Mouse (Mus musculus): ENCODE data around the gene Haus6. TPM values are rescaled to one million over a fixed set of nuclear protein-coding genes. Genes with fewer than 3 reads are reported as not detected.

Gene Haus6
- polyA plus RNA-seq, 1 experiment from 2014 or later, result 27.7 TPM

DNA sequence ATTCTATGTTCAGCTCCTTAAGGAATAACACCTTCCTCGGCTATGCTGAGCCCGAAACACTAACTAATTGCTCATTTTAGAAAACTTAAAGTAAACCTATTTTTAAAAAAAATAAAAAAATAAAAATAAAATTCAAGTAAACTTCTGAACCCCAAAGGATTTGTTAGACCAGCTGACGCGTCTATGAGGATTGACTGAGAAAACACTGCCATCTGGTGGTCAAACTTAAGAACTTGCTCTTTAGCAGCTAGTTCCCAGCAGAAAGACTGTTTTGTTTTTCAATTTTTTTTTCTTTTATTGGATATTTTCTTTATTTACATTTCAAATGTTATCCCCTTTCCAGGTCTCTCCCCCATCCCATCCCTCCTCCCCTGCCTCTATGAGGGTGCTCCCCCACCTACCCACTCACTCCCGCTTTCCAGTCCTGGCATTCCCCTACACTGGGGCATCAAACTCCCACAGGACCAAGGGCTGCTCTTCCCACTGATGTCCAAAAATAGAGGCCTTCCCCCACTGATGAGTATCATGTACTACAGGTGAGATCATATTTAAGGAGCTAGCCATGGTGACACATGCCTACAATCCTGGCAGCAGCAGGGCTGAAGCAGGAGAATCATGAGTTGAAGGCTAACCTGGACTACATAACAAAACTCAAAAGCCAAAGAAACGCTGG lies 56.7 kb downstream of the Haus6 start:
- WGBS, result 25% methylated on average over 6 of the region's 6 CpGs
- ATAC-seq (ENCODE audit: low FRiP score, low TSS enrichment), result peak; percentile 64; the same call in 1 of the 2 replicates

DNA sequence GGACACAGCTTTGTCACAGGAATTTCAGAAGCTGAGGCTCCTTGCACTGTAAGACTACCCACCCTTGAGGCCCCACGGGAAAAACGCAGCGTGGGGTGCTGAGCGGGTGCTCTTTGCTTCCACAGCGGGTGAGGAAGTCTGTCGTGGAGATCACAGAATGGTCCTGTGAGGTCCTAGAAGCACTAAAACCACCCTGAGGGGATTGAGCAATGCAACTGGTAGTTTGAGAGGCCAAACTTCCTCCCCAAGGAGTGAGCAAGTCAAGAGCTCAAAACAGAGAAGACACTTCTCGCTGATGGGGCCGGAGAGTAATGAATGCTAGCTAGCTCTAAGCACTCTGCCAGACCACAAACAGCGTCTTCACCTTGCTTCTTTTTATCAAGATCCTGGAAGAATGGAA lies 63.5 kb downstream of the Haus6 start:
- no peak overlapping the region for H3K4me2 ChIP-seq (replicated peaks; ENCODE audit: low read depth, low read length)
- no peaks in the 10 kb centered on the region for H3K36me3 ChIP-seq (ENCODE audit: control insufficient read depth, insufficient read depth, low read length)
- ATAC-seq (ENCODE audit: low FRiP score, low TSS enrichment), result no peak
- H3K4me1 ChIP-seq (ENCODE audit: control insufficient read depth, insufficient read depth, low read length), result no peaks in the 10 kb centered on the region
- no peak overlapping the region for H3K9ac ChIP-seq (ENCODE audit: low read depth, low read length)
- no peak overlapping the region for H3K4me3 ChIP-seq (ENCODE audit: low read length)
- 85% methylated on average over 9 of the region's 9 CpGs for WGBS
- no peaks in the 10 kb centered on the region for H3K9me3 ChIP-seq (ENCODE audit: control insufficient read depth, low read length)
- H3K27ac ChIP-seq (ENCODE audit: low read depth, low read length), result no peak overlapping the region
- no peaks in the 10 kb centered on the region for H3K27me3 ChIP-seq (ENCODE audit: control insufficient read depth, insufficient read depth, low read length)

More for the DNA sequence above, 56.7 kb downstream of the Haus6 start:
- H3K27ac ChIP-seq (ENCODE audit: low read depth, low read length), result no peak overlapping the region
- no peaks in the 10 kb centered on the region for H3K27me3 ChIP-seq (ENCODE audit: control insufficient read depth, insufficient read depth, low read length)
- H3K36me3 ChIP-seq (ENCODE audit: control insufficient read depth, insufficient read depth, low read length), result no peaks in the 10 kb centered on the region
- no peaks in the 10 kb centered on the region for H3K9me3 ChIP-seq (ENCODE audit: control insufficient read depth, low read length)
- no peak overlapping the region for H3K4me2 ChIP-seq (replicated peaks; ENCODE audit: low read depth, low read length)
- no peak overlapping the region for H3K4me3 ChIP-seq (ENCODE audit: low read length)
- H3K4me1 ChIP-seq (ENCODE audit: control insufficient read depth, insufficient read depth, low read length), result no peaks in the 10 kb centered on the region
- no peak overlapping the region for H3K9ac ChIP-seq (ENCODE audit: low read depth, low read length)

DNA sequence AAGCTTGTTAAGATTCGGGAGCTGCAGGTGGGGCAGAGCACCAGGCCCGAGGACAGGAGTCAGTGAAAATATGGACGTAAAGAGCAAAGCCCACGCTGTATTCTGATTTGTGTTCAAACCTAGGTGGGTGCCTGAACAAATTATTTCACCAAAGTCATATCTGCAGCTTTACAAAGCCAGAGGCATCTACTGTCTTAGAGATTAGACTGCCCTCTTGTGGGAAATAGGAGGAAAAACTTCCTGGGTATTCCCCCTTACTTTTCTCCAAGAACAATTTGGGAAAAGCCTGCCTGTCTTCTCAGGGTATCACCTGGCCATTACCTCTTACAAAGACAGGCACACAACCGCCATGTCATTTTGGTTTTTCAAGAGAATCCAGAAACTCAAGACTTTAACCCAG lies 66.2 kb downstream of the Haus6 start:
- Histone ChIP-seq H3K4me3 (ENCODE audit: low read length) (no peak overlapping the region), H3K36me3 (ENCODE audit: control insufficient read depth, insufficient read depth, low read length) (no peaks in the 10 kb centered on the region), H3K9ac (ENCODE audit: low read depth, low read length) (no peak overlapping the region), H3K27me3 (ENCODE audit: control insufficient read depth, insufficient read depth, low read length) (no peaks in the 10 kb centered on the region), H3K4me1 (ENCODE audit: control insufficient read depth, insufficient read depth, low read length) (no peaks in the 10 kb centered on the region), H3K9me3 (ENCODE audit: control insufficient read depth, low read length) (no peaks in the 10 kb centered on the region), H3K27ac (ENCODE audit: low read depth, low read length) (no peak overlapping the region), H3K4me2 (replicated peaks; ENCODE audit: low read depth, low read length) (no peak overlapping the region)
- 56% methylated on average over 5 of the region's 5 CpGs for WGBS
- no peak for ATAC-seq (ENCODE audit: low FRiP score, low TSS enrichment)

DNA sequence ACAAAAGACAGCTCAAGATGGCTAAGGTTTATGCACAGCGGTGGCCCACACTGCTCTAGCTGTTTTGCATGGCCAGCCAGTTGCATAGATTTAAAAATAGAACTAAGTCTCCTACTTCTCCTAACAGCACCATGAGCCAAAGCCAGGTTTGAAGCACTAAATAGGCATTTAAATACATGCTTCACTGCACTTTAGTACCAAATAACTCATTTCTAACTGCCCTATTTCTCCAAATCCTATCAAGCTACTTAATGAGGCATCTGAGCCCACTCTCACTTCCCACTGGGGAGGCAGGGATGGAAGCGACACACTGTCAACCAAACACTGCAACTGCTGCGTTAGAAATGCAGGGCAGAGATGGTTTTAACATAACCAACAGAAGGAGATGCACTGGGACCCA lies 67.9 kb downstream of the Haus6 start:
- Histone ChIP-seq H3K9ac (ENCODE audit: low read depth, low read length) (no peak overlapping the region), H3K27me3 (ENCODE audit: control insufficient read depth, insufficient read depth, low read length) (no peaks in the 10 kb centered on the region), H3K4me1 (ENCODE audit: control insufficient read depth, insufficient read depth, low read length) (no peaks in the 10 kb centered on the region), H3K4me2 (replicated peaks; ENCODE audit: low read depth, low read length) (no peak overlapping the region), H3K9me3 (ENCODE audit: control insufficient read depth, low read length) (no peaks in the 10 kb centered on the region), H3K4me3 (ENCODE audit: low read length) (no peak overlapping the region), H3K27ac (ENCODE audit: low read depth, low read length) (no peak overlapping the region), H3K36me3 (ENCODE audit: control insufficient read depth, insufficient read depth, low read length) (no peaks in the 10 kb centered on the region)
- ATAC-seq (ENCODE audit: low FRiP score, low TSS enrichment), result peak; percentile 59
- WGBS, result 33% methylated on average over 3 of the region's 3 CpGs

DNA sequence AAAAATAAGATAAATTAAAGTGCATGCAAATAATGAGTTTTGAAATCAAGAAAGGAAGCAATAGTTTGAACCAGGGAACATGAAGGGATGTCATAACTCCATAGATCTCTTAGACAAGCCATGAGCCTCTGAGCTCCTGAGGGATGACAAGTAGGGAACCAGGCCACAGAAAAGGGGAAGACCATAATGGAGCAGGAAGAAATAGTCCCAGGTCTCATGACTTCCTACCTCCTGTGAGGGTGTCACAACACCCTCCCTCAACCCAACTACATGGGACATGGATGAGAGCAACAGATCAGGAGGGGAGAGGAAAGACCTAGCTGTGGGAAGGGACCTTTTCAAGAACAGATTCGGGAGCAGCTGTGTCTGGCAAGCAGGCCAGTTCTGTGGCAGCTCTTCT lies 70.3 kb downstream of the Haus6 start:
- no peaks in the 10 kb centered on the region for H3K36me3 ChIP-seq (ENCODE audit: control insufficient read depth, insufficient read depth, low read length)
- 73% methylated on average over 1 of the region's 1 CpGs for WGBS
- H3K4me1 ChIP-seq (ENCODE audit: control insufficient read depth, insufficient read depth, low read length), result no peaks in the 10 kb centered on the region
- H3K9me3 ChIP-seq (ENCODE audit: control insufficient read depth, low read length), result no peaks in the 10 kb centered on the region
- ATAC-seq (ENCODE audit: low FRiP score, low TSS enrichment), result no peak
- no peak overlapping the region for H3K27ac ChIP-seq (ENCODE audit: low read depth, low read length)
- no peaks in the 10 kb centered on the region for H3K27me3 ChIP-seq (ENCODE audit: control insufficient read depth, insufficient read depth, low read length)
- H3K4me3 ChIP-seq (ENCODE audit: low read length), result no peak overlapping the region
- H3K4me2 ChIP-seq (replicated peaks; ENCODE audit: low read depth, low read length), result no peak overlapping the region
- H3K9ac ChIP-seq (ENCODE audit: low read depth, low read length), result no peak overlapping the region

DNA sequence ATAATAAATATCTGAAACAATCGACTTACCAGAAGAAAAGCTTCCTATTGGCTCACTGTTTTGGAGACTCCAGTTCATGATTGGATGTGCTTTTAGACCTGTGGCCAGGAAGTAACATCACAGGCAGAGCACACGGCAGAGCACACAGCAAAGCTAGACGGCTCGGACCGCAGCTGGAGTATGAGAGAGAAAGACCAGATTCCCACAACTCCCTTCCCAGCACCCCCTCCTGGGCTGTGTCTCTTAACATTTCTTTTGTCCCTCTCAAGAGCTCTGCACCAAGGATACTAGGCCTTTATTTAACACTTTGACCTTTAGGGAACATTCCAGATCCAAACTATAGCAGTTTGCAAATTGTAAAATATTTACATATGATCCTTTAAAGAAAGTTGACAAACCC lies 72.9 kb downstream of the Haus6 start:
- ATAC-seq (ENCODE audit: low FRiP score, low TSS enrichment), result no peak
- H3K36me3 ChIP-seq (ENCODE audit: control insufficient read depth, insufficient read depth, low read length), result no peaks in the 10 kb centered on the region
- no peaks in the 10 kb centered on the region for H3K9me3 ChIP-seq (ENCODE audit: control insufficient read depth, low read length)
- H3K4me2 ChIP-seq (replicated peaks; ENCODE audit: low read depth, low read length), result no peak overlapping the region
- no peak overlapping the region for H3K27ac ChIP-seq (ENCODE audit: low read depth, low read length)
- peaks cover 3% of the 10 kb centered on the region; the same call in 1 of the 2 replicates for H3K4me1 ChIP-seq (ENCODE audit: control insufficient read depth, insufficient read depth, low read length)
- no peak overlapping the region for H3K9ac ChIP-seq (ENCODE audit: low read depth, low read length)
- no peaks in the 10 kb centered on the region for H3K27me3 ChIP-seq (ENCODE audit: control insufficient read depth, insufficient read depth, low read length)
- WGBS, result 95% methylated on average over 5 of the region's 5 CpGs
- no peak overlapping the region for H3K4me3 ChIP-seq (ENCODE audit: low read length)

DNA sequence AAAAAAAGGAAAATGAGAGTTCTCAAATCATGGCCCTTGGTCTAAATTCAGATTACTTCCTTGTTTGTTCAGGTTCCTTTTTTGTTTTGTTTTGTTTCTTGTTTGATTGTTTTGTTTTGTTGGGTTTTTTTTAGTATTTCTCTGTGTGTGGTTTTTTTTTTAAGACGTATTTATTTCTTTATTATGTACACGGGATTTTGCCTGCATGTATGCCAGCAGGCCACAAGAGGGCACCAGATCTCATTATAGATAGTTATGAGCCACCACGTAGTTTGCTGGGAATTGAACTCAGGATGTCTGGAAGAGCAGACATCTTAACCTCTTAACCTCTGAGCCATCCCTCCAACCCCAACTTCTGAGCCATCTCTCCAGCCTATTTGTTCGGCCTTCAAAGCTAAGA lies 73.9 kb downstream of the Haus6 start:
- Histone ChIP-seq H3K27me3 (ENCODE audit: control insufficient read depth, insufficient read depth, low read length) (no peaks in the 10 kb centered on the region), H3K4me2 (replicated peaks; ENCODE audit: low read depth, low read length) (no peak overlapping the region), H3K9me3 (ENCODE audit: control insufficient read depth, low read length) (no peaks in the 10 kb centered on the region), H3K36me3 (ENCODE audit: control insufficient read depth, insufficient read depth, low read length) (no peaks in the 10 kb centered on the region), H3K4me3 (ENCODE audit: low read length) (no peak overlapping the region), H3K9ac (ENCODE audit: low read depth, low read length) (no peak overlapping the region), H3K4me1 (ENCODE audit: control insufficient read depth, insufficient read depth, low read length) (peaks cover 6% of the 10 kb centered on the region; the same call in 1 of the 2 replicates), H3K27ac (ENCODE audit: low read depth, low read length) (no peak overlapping the region)
- 56% methylated on average over 4 of the region's 4 CpGs for WGBS
- ATAC-seq (ENCODE audit: low FRiP score, low TSS enrichment), result no peak

DNA sequence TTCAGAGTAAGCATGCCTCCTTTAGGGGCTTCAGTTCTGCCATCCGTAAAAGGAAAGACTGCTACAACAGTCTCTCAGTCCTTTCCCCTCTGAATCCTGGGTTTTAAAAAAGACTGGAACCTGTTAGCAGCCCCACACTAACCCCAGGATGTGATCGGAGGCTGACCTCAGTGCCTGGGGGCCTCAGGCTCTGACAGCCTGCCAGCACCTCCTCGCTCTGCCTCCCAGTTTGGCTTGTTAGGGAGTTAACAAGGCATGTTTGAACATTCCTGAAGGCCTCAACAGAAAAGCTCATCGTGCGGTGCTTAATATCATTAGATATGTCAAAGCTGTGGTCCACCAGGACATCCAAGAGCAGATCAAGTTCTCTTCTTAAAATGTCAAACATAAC lies 77.8 kb downstream of the Haus6 start:
- Histone ChIP-seq H3K27ac (ENCODE audit: low read depth, low read length) (no peak overlapping the region), H3K9ac (ENCODE audit: low read depth, low read length) (no peak overlapping the region), H3K4me1 (ENCODE audit: control insufficient read depth, insufficient read depth, low read length) (peaks cover 6% of the 10 kb centered on the region; the same call in 1 of the 2 replicates), H3K4me3 (ENCODE audit: low read length) (no peak overlapping the region), H3K36me3 (ENCODE audit: control insufficient read depth, insufficient read depth, low read length) (no peaks in the 10 kb centered on the region), H3K9me3 (ENCODE audit: control insufficient read depth, low read length) (no peaks in the 10 kb centered on the region), H3K4me2 (replicated peaks; ENCODE audit: low read depth, low read length) (no peak overlapping the region), H3K27me3 (ENCODE audit: control insufficient read depth, insufficient read depth, low read length) (no peaks in the 10 kb centered on the region)
- ATAC-seq (ENCODE audit: low FRiP score, low TSS enrichment), result no peak
- WGBS, result 33% methylated on average over 5 of the region's 5 CpGs

DNA sequence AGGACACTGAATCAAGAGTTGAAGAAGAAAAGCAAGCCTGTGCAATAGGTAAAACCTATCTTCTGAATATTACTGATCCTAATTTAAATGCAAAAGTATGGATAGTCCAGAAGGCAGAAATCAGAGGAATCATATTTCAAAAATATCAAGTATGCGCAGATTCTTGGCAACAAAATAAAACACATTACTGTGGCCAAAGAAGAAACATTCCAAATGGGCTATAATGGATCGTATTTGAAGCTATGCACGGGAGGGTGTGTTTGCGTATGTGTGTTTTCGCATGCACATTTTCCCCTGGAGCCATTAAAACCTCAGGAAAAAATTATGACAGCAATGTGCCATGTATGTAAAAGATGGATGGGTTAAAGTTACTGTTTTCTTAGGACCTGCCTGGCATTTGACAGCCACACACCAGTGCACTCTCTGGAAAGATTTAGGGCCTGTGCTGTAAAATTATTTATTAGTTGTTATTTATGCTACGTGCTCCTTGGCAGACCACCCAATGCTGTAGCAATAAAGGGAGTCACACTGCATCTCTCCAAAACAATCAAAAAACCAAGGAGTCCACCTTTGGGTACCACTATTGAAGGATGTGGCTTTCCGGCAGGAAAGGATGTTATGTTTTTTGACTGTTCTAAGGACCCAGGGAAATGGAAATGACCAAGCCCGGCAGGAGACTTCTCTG lies 78.3 kb downstream of the Haus6 start:
- Histone ChIP-seq H3K27ac (ENCODE audit: low read depth, low read length) (no peak overlapping the region), H3K36me3 (ENCODE audit: control insufficient read depth, insufficient read depth, low read length) (no peaks in the 10 kb centered on the region), H3K9ac (ENCODE audit: low read depth, low read length) (no peak overlapping the region), H3K4me3 (ENCODE audit: low read length) (no peak overlapping the region), H3K27me3 (ENCODE audit: control insufficient read depth, insufficient read depth, low read length) (no peaks in the 10 kb centered on the region), H3K4me1 (ENCODE audit: control insufficient read depth, insufficient read depth, low read length) (peaks cover 6% of the 10 kb centered on the region; the same call in 1 of the 2 replicates), H3K9me3 (ENCODE audit: control insufficient read depth, low read length) (no peaks in the 10 kb centered on the region), H3K4me2 (replicated peaks; ENCODE audit: low read depth, low read length) (no peak overlapping the region)
- 51% methylated on average over 8 of the region's 8 CpGs for WGBS
- ATAC-seq (ENCODE audit: low FRiP score, low TSS enrichment), result no peak

All from kidney, embryonic 14.5 days (tissue).